Mouse (Mus musculus): ENCODE measurements around the gene Selplg. TPM values are rescaled to one million over a fixed set of nuclear protein-coding genes. Genes with fewer than 3 reads are reported as not detected.

The Selplg gene
- total and polyA plus RNA-seq, 2 experiments from 2014 or later: 1.6 to 1.7 TPM

GRCm38 (mm10) chr5:113858971-113859370 is 26.5 kb upstream of the Selplg start:
- Histone ChIP-seq H3K36me3 (replicated peaks; ENCODE audit: control insufficient read depth, insufficient read depth, low read length) (peaks cover 27% of the 10 kb centered on the region), H3K9ac (replicated peaks; ENCODE audit: low read depth, low read length) (peak overlapping the region; percentile 28; the same call in 1 of the 2 replicates), H3K27me3 (ENCODE audit: control insufficient read depth, insufficient read depth, low read length) (no peaks in the 10 kb centered on the region), H3K27ac (ENCODE audit: low read depth) (peak overlapping the region; percentile 89), H3K4me1 (ENCODE audit: control insufficient read depth, insufficient read depth) (peaks cover 44% of the 10 kb centered on the region), H3K9me3 (replicated peaks; ENCODE audit: control insufficient read depth, low read length) (no peaks in the 10 kb centered on the region), H3K4me2 (ENCODE audit: low read depth, low read length) (peak overlapping the region; percentile 7; the same call in 1 of the 2 replicates), H3K4me3 (ENCODE audit: low read depth, low read length) (no peak overlapping the region)
- DNase-seq (ENCODE audit: low spot score) (peak; percentile 76), ATAC-seq (ENCODE audit: insufficient read depth, low read depth) (peak; percentile 47; the same call in 1 of the 2 replicates)
- no peak for TF ChIP-seq CTCF (IDR thresholded peaks at IDR 0.05; ENCODE audit: low read depth)
- no peak for TF ChIP-seq EP300 (IDR thresholded peaks at IDR 0.05; ENCODE audit: low read depth)
- 6% methylated on average over 5 of the region's 5 CpGs for WGBS

GRCm38 (mm10) chr5:113858550-113858949 is 26.1 kb upstream of the Selplg start:
- DNase-seq (ENCODE audit: low spot score): no peak

GRCm38 (mm10) chr5:113857631-113858030 is 25.2 kb upstream of the Selplg start:
- Histone ChIP-seq H3K27me3 (ENCODE audit: control insufficient read depth, insufficient read depth, low read length) (no peaks in the 10 kb centered on the region), H3K9me3 (replicated peaks; ENCODE audit: control insufficient read depth, low read length) (no peaks in the 10 kb centered on the region), H3K4me1 (ENCODE audit: control insufficient read depth, insufficient read depth) (peaks cover 44% of the 10 kb centered on the region), H3K4me2 (ENCODE audit: low read depth, low read length) (no peak overlapping the region), H3K36me3 (replicated peaks; ENCODE audit: control insufficient read depth, insufficient read depth, low read length) (peaks cover 14% of the 10 kb centered on the region), H3K27ac (ENCODE audit: low read depth) (peak overlapping the region; percentile 89), H3K4me3 (ENCODE audit: low read depth, low read length) (no peak overlapping the region), H3K9ac (replicated peaks; ENCODE audit: low read depth, low read length) (no peak overlapping the region; the same call in 1 of the 2 replicates)
- 48% methylated on average over 8 of the region's 8 CpGs for WGBS
- ATAC-seq (ENCODE audit: insufficient read depth, low read depth) (no peak), DNase-seq (ENCODE audit: low spot score) (peak; percentile 24)
- TF ChIP-seq EP300 (IDR thresholded peaks at IDR 0.05; ENCODE audit: low read depth): no peak
- TF ChIP-seq CTCF (IDR thresholded peaks at IDR 0.05; ENCODE audit: low read depth): peak; percentile 39

More at GRCm38 (mm10) chr5:113858550-113858949, 26.1 kb upstream of the Selplg start:
- Histone ChIP-seq H3K36me3 (replicated peaks; ENCODE audit: control insufficient read depth, insufficient read depth, low read length) (peaks cover 23% of the 10 kb centered on the region), H3K4me3 (ENCODE audit: low read depth, low read length) (no peak overlapping the region), H3K4me1 (ENCODE audit: control insufficient read depth, insufficient read depth) (peaks cover 44% of the 10 kb centered on the region), H3K4me2 (ENCODE audit: low read depth, low read length) (peak overlapping the region; percentile 19; the same call in 1 of the 2 replicates), H3K27ac (ENCODE audit: low read depth) (peak overlapping the region; percentile 89), H3K9me3 (replicated peaks; ENCODE audit: control insufficient read depth, low read length) (no peaks in the 10 kb centered on the region), H3K27me3 (ENCODE audit: control insufficient read depth, insufficient read depth, low read length) (no peaks in the 10 kb centered on the region), H3K9ac (replicated peaks; ENCODE audit: low read depth, low read length) (peak overlapping the region; percentile 28; the same call in 1 of the 2 replicates)
- ATAC-seq (ENCODE audit: insufficient read depth, low read depth): no peak
- WGBS: 52% methylated on average over 10 of the region's 10 CpGs
- no peak for TF ChIP-seq EP300 (IDR thresholded peaks at IDR 0.05; ENCODE audit: low read depth)
- TF ChIP-seq CTCF (IDR thresholded peaks at IDR 0.05; ENCODE audit: low read depth): no peak

GRCm38 (mm10) chr5:113856631-113857030 is 24.2 kb upstream of the Selplg start:
- Histone ChIP-seq H3K4me2 (ENCODE audit: low read depth, low read length) (no peak overlapping the region), H3K4me1 (ENCODE audit: control insufficient read depth, insufficient read depth) (peaks cover 44% of the 10 kb centered on the region), H3K9ac (replicated peaks; ENCODE audit: low read depth, low read length) (peak overlapping the region; percentile 32; the same call in 1 of the 2 replicates), H3K27ac (ENCODE audit: low read depth) (peak overlapping the region; percentile 89), H3K4me3 (ENCODE audit: low read depth, low read length) (no peak overlapping the region), H3K9me3 (replicated peaks; ENCODE audit: control insufficient read depth, low read length) (no peaks in the 10 kb centered on the region), H3K36me3 (replicated peaks; ENCODE audit: control insufficient read depth, insufficient read depth, low read length) (peaks cover 22% of the 10 kb centered on the region), H3K27me3 (ENCODE audit: control insufficient read depth, insufficient read depth, low read length) (no peaks in the 10 kb centered on the region)
- DNase-seq (ENCODE audit: low spot score): no peak
- ATAC-seq (ENCODE audit: insufficient read depth, low read depth): no peak
- WGBS: 59% methylated on average over 7 of the region's 7 CpGs
- TF ChIP-seq EP300 (IDR thresholded peaks at IDR 0.05; ENCODE audit: low read depth): no peak
- no peak for TF ChIP-seq CTCF (IDR thresholded peaks at IDR 0.05; ENCODE audit: low read depth)

GRCm38 (mm10) chr5:113855696-113856095 is 23.3 kb upstream of the Selplg start:
- 38% methylated on average over 3 of the region's 3 CpGs for WGBS
- ATAC-seq (ENCODE audit: insufficient read depth, low read depth) (peak; percentile 88), DNase-seq (ENCODE audit: low spot score) (peak; percentile 91)
- peaks cover 44% of the 10 kb centered on the region for H3K4me1 ChIP-seq (ENCODE audit: control insufficient read depth, insufficient read depth)
- TF ChIP-seq EP300 (IDR thresholded peaks at IDR 0.05; ENCODE audit: low read depth) (0 out of 2 replicates have a peak, but pooled peaks have one; percentile 20), CTCF (IDR thresholded peaks at IDR 0.05; ENCODE audit: low read depth) (peak; percentile 11; the same call in 1 of the 2 replicates)
- 0 out of 2 replicates have a peak overlapping the region, but pooled peaks have one; percentile 8 for H3K9ac ChIP-seq (replicated peaks; ENCODE audit: low read depth, low read length)
- H3K27ac ChIP-seq (ENCODE audit: low read depth): peak overlapping the region; percentile 89
- H3K4me2 ChIP-seq (ENCODE audit: low read depth, low read length): no peak overlapping the region
- no peak overlapping the region for H3K4me3 ChIP-seq (ENCODE audit: low read depth, low read length)
- peaks cover 23% of the 10 kb centered on the region for H3K36me3 ChIP-seq (replicated peaks; ENCODE audit: control insufficient read depth, insufficient read depth, low read length)
- H3K27me3 ChIP-seq (ENCODE audit: control insufficient read depth, insufficient read depth, low read length): no peaks in the 10 kb centered on the region
- H3K9me3 ChIP-seq (replicated peaks; ENCODE audit: control insufficient read depth, low read length): no peaks in the 10 kb centered on the region

- Histone ChIP-seq H3K27ac (ENCODE audit: low read depth) (peak overlapping the region; percentile 89), H3K9ac (replicated peaks; ENCODE audit: low read depth, low read length) (no peak overlapping the region), H3K27me3 (ENCODE audit: control insufficient read depth, insufficient read depth, low read length) (no peaks in the 10 kb centered on the region), H3K36me3 (replicated peaks; ENCODE audit: control insufficient read depth, insufficient read depth, low read length) (peaks cover 28% of the 10 kb centered on the region), H3K4me2 (ENCODE audit: low read depth, low read length) (no peak overlapping the region), H3K4me1 (ENCODE audit: control insufficient read depth, insufficient read depth) (peaks cover 44% of the 10 kb centered on the region), H3K4me3 (ENCODE audit: low read depth, low read length) (no peak overlapping the region), H3K9me3 (replicated peaks; ENCODE audit: control insufficient read depth, low read length) (no peaks in the 10 kb centered on the region)
- TF ChIP-seq EP300 (IDR thresholded peaks at IDR 0.05; ENCODE audit: low read depth): no peak
- no peak for TF ChIP-seq CTCF (IDR thresholded peaks at IDR 0.05; ENCODE audit: low read depth)
- DNase-seq (ENCODE audit: low spot score) (no peak), ATAC-seq (ENCODE audit: insufficient read depth, low read depth) (no peak)
- 91% methylated on average over 10 of the region's 10 CpGs for WGBS
Measured at GRCm38 (mm10) chr5:113855117-113855516, 22.7 kb upstream of the Selplg start.
